Mouse (Mus musculus): Measurements from ENCODE around the gene Ubtd2. TPM values are rescaled to one million over a fixed set of nuclear protein-coding genes. Genes with fewer than 3 reads are reported as not detected.
A peak's percentile ranks its signal among the peaks of the same experiment; 100 is the strongest.
"Not testable (repeated sequence)": the region's sequence is repeated elsewhere in the genome, so short reads cannot be mapped to it uniquely, and the experiment has no call there.

The Ubtd2 gene
- total RNA-seq, 2 experiments from 2014 or later = 56.9 to 57.4 TPM

DNA sequence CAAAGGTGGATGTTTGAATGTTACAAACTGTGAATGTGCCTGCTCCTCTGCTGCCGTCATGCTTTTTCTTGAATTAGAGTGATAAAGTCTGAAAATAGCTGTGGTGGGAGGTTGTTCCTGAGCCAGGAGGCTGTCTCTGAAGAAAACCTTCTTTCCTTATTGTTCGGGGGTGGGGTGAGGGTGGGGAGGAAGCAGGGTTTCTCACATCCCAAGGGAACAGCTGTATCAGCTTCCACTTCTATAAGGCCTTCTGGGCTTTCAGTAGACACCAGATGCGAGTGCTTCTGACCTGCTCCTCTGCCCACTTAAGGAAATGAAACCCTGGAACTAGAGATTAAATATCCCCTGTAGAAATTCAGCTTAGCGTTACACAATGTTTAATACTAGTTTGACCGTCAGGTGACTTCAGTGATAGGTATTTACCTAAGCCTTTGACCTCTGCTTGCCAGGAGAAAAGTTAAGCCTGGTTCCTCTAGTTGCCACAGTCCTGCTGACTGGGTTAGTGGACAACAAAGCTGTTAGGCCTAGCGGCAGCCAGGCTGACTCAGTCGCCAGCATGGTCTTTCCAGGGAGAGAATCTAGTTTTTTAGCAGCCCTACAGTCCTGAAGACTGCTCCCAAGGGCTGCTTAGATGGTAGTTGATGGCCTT lies 50.0 kb downstream of the Ubtd2 start:
- intact Hi-C loops (cut with DNase I) = no loop called here
- DNase-seq (ENCODE audit: low spot score in 2 of 2) = peak; percentile 12 to 25

GRCm38 (mm10) chr11:32510930-32511329 lies 55.8 kb downstream of the Ubtd2 start:
- no peak for DNase-seq (ENCODE audit: low spot score in 2 of 2)
- intact Hi-C loops (cut with DNase I) = no loop called here

DNA sequence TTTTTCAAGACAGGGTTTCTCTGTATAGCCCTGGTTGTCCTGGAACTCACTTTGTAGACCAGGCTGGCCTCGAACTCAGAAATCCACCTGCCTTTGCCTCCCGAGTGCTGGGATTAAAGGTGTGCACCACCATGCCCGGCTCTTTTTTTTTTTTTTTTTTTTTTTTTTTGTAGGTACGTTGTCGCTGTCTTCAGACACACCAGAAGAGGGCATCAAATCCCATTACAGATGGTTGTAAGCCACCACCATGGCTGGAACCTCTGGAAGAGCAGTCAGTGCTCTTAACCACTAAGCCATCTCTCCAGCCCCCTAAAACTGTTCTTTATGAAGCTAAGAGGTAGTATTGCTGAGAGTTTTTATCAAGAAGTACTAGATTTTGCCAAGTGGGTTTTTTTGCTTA lies 59.7 kb downstream of the Ubtd2 start:
- not testable (repeated sequence) for DNase-seq (ENCODE audit: low spot score in 2 of 2)
- intact Hi-C loops (cut with DNase I) = loop anchor here (5.0 kb wide), 1 partner anchor 58 kb away; the partner anchor contains the start of gene Ubtd2

GRCm38 (mm10) chr11:32516091-32516490 lies 60.9 kb downstream of the Ubtd2 start:
- no peak for DNase-seq (ENCODE audit: low spot score in 2 of 2)
- intact Hi-C loops (cut with DNase I) = loop anchor here (5.0 kb wide), 1 partner anchor 59 kb away; the partner anchor contains the start of gene Ubtd2

DNA sequence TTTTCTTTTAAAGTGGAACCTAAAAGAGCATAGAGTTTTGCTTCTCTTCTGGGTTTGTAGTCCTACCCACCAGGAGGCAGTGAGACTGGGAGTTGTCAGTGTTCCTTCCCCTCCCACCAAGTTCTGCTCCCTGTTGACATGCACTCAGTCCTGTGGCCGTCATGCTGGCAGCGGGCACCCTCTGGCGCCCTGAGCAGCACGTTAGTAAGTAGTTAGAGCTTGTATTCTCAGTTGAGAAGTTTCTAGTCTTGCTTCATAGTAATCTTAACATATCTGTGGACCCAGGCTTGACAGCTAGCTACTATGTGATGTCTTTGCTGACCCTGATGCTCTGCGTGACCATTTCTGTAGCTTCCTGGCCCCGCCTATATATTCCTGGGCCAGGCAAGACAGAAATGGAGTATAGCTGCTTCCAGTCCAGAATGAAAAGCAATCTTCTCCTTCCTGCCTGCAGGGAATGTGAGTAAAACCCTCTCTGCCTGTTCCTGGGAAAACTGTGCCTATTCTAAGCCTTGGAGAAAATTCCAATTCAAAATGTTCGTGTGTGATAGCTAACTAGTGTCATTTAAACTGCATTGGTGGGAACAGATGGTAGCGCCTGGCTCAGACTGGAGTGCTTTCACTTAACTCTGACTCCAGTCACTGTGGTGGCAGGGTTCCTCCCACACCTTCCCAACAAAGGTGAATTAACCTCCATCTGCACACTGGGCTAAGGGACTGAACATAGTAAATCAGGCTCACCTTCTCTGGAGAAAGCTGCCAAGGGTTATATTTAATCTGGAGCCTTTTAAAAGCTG lies 61.9 kb downstream of the Ubtd2 start:
- intact Hi-C loops (cut with DNase I) = loop anchor here (5.0 kb wide), 1 partner anchor 60 kb away; the partner anchor contains the start of gene Ubtd2
- DNase-seq (ENCODE audit: low spot score in 2 of 2) = peak; percentile 59 to 65

GRCm38 (mm10) chr11:32518770-32519169 lies 63.6 kb downstream of the Ubtd2 start:
- DNase-seq (ENCODE audit: low spot score in 2 of 2) = no peak
- intact Hi-C loops (cut with DNase I) = loop anchor here (5.0 kb wide), 1 partner anchor 61 kb away; the partner anchor contains the start of gene Ubtd2

DNA sequence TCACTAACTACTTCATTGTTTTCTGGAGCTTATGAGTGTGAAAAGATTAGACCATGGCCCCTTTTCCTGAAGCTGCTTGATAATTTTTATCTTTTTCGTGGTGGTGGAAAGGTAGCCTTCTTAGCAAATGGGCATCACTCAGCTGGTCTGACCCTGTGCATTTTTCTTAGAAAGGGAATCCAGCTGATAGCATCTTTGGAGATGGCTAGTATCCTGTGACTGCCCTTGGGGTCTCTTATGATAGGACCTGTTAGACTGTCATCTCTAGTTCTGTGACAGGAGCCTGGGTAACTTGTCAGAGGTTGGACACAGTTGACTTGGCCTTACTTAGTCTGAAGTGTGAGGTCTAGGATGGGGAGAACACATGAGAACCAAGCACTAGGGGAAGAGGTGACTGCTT lies 64.2 kb downstream of the Ubtd2 start:
- intact Hi-C loops (cut with DNase I) = loop anchor here (5.0 kb wide), 1 partner anchor 62 kb away; the partner anchor contains the start of gene Ubtd2
- no peak for DNase-seq (ENCODE audit: low spot score in 2 of 2)

GRCm38 (mm10) chr11:32521246-32521645 lies 66.1 kb downstream of the Ubtd2 start:
- intact Hi-C loops (cut with DNase I) = no loop called here

GRCm38 (mm10) chr11:32524122-32524920 lies 69.2 kb downstream of the Ubtd2 start:
- intact Hi-C loops (cut with DNase I) = no loop called here
- DNase-seq (ENCODE audit: low spot score in 2 of 2) = no peak

More at GRCm38 (mm10) chr11:32521246-32521645, 66.1 kb downstream of the Ubtd2 start:
- DNase-seq (ENCODE audit: low spot score in 2 of 2) = no peak

- DNase-seq (ENCODE audit: low spot score in 2 of 2) = no peak
- intact Hi-C loops (cut with DNase I) = no loop called here
Measured at GRCm38 (mm10) chr11:32527006-32527405, 71.8 kb downstream of the Ubtd2 start.

- intact Hi-C loops (cut with DNase I) = loop anchor here (5.0 kb wide), 1 partner anchor 78 kb away; no protein-coding TSS in a partner anchor
- DNase-seq (ENCODE audit: low spot score in 2 of 2) = no peak
Measured at GRCm38 (mm10) chr11:32530151-32530550, 75.0 kb downstream of the Ubtd2 start.

DNA sequence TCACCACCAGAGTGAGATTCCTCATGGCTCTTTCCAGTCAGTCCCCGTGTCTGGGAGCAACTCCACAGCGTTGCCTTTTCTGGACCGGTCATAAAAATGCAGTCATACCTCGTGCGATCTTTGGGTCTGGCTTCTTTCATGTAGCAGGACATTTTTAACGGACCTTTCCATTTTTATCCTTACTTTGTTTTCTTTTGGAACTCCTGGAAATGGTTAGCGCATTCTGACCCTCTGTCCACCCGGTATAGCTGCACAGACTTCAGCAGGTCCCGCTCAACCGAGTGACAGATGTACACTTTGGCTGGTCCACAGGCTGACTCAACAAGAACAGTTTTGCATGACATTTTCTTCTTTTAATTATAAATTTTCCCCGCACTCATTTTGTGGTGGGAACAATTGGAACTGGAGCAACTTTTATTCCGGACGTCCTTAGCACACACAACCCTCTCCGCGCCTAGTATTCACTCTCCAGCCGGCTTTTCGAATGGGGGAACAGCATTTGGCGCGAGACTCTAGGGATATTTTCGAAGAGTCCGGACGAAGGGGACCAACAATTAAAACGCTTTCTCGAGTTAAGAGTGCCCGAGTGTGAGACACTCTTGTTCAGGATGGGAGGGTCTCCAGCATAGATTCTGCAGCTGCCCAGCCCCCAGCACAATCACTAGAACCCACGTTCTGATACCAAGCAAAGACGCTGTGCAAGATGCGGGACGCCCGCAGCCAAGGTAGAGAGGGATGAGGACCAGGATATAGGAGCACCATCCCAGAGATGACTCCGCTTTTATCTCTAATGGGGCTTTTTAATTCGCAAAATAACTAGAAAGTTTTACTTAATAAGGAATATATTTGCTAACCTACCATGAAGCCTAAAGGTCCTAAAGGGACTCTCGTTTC lies 76.9 kb downstream of the Ubtd2 start, which contains the start of gene Efcab9:
TSS of gene Efcab9 (minus strand) at position 211 of the 894 bp plus-strand sequence.
- DNase-seq (ENCODE audit: low spot score in 2 of 2) = no peak
- intact Hi-C loops (cut with DNase I) = loop anchor here (1.0 to 5.0 kb wide), 2 partner anchors 56 to 80 kb away; no protein-coding TSS in a partner anchor

- DNase-seq (ENCODE audit: low spot score in 2 of 2) = peak; percentile 91 to 93
- intact Hi-C loops (cut with DNase I) = loop anchor here (1.0 to 5.0 kb wide), 2 partner anchors 55 to 81 kb away; no protein-coding TSS in a partner anchor
Measured at GRCm38 (mm10) chr11:32532765-32533481, 77.8 kb downstream of the Ubtd2 start, which contains the start of gene Stk10. Gene Stk10 (plus strand): TSS chr11:32533305.

DNA sequence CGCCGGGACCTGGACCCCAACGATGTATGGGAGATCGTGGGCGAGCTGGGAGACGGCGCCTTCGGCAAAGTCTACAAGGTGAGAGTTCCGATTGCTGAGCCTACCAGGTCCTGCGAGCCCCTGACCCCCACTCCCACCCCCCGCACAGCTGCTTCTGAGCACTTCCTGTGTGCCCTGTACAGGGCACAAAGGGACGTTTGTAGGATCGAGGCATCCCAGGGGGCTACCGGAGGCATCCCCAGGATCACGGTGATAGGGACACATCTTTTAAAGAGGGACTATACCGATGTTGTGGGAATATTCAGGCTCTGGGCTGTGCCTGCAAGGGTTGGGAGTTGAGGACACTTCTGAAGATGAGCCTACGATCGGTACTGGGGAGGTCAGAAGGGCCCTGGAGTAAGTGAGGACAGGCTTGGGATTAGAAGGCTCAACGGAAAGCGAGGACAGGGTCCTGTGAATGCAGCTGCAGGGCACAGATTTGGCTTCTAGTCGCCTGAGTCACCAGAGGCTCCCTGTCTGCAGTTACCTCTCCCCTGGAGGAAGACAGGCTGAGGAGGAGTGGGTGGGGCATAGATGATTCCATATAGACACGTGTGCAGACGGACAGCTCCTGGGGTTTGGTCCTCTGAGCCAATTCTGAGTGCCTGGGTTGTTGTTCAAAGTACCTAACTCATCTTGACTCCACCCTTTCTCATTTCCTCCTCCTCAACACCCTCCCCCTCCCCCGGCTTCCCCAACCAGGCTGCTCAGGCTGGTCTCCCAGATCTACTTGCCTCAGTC lies 78.5 kb downstream of the Ubtd2 start:
- intact Hi-C loops (cut with DNase I) = loop anchor here (5.0 kb wide), 1 partner anchor 81 kb away; no protein-coding TSS in a partner anchor
- DNase-seq (ENCODE audit: low spot score in 2 of 2) = peak; percentile 44 to 53

GRCm38 (mm10) chr11:32534453-32535075 lies 79.4 kb downstream of the Ubtd2 start:
- DNase-seq (ENCODE audit: low spot score in 2 of 2) = no peak
- intact Hi-C loops (cut with DNase I) = loop anchor here (5.0 kb wide), 1 partner anchor 82 kb away; no protein-coding TSS in a partner anchor

DNA sequence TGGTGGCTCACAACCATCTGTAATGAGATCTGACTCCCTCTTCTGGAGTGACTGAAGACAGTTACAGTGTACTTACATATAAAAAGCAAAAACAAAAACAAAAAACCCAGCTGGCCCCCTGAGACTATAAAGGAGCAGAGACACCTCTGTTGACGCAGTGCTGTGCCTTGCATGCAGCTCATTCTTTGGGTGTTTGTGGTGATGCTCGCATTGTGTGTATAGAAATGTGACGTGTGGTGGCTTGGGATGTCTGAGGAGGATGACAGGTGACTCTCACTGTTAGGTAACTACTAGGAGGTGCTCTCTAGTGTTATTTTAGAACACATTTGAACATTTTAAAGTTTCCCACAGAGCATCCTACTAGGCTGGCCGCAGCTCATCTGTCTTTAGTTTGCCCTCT lies 80.5 kb downstream of the Ubtd2 start:
- intact Hi-C loops (cut with DNase I) = no loop called here
- DNase-seq (ENCODE audit: low spot score in 2 of 2) = no peak

Data from left cerebral cortex, postnatal 36 days (tissue).